Mouse (Mus musculus) embryonic fibroblast, embryonic 13.5 days (primary cell): Measurements from ENCODE around the gene Dmtf1.

Experiments used
- CTCF ChIP-seq: IDR thresholded peaks from 2 replicates; pipeline ENCODE4 v1.5.1; 2011; ENCODE audit warnings: mild to moderate bottlenecking, control low read depth, low read length, moderate library complexity, borderline replicate concordance; ENCODE audit not compliant: insufficient read depth
- POLR2A ChIP-seq: IDR thresholded peaks from 2 replicates; pipeline ENCODE4 v1.6.1; 2011; ENCODE audit warnings: low read depth, mild to moderate bottlenecking, control low read depth, low read length, moderate library complexity

- TF ChIP-seq POLR2A (no peak), CTCF (no peak)
Measured at GRCm38 (mm10) chr5:9107296-9108089, 54.1 kb downstream of the Dmtf1 start.
